ENCODE assay signal across 8 mouse cellular contexts in genomic region chr4:3081953-3082950, GRCm38 (mm10).
DNase-seq lines count a peak whose midpoint lies in the region; ATAC-seq and TF ChIP-seq lines count a peak whose summit lies in the region.

No protein-coding gene starts in this region.

- no peak overlapping the region for H3K9ac ChIP-seq in lung, postnatal 0 days (replicated peaks; ENCODE audit: low read depth)
- no peak overlapping the region for H3K9ac ChIP-seq in hindbrain, embryonic 16.5 days (ENCODE audit: low read depth, low read length)
- no peak overlapping the region for H3K9ac ChIP-seq in midbrain, embryonic 15.5 days

- TF ChIP-seq EP300 in lung, postnatal 0 days (IDR thresholded peaks at IDR 0.05): no peak

- H3K27ac ChIP-seq in lung, postnatal 0 days (ENCODE audit: low read length): no peak overlapping the region
- no peak overlapping the region for H3K27ac ChIP-seq in hindbrain, embryonic 16.5 days (ENCODE audit: low read depth, low read length)
- no peak overlapping the region for H3K27ac ChIP-seq in midbrain, embryonic 15.5 days

- no peaks in the 10 kb centered on the region for H3K4me1 ChIP-seq in lung, postnatal 0 days (ENCODE audit: insufficient read depth, low read depth, low read length)
- no peaks in the 10 kb centered on the region for H3K4me1 ChIP-seq in hindbrain, embryonic 16.5 days (ENCODE audit: control insufficient read depth, insufficient read depth, low read depth, low read length)
- H3K4me1 ChIP-seq in midbrain, embryonic 15.5 days: no peaks in the 10 kb centered on the region

- H3K4me3 ChIP-seq in lung, postnatal 0 days (ENCODE audit: low read depth, low read length): no peak overlapping the region
- H3K4me3 ChIP-seq in hindbrain, embryonic 16.5 days (ENCODE audit: low read length): no peak overlapping the region
- no peak overlapping the region for H3K4me3 ChIP-seq in midbrain, embryonic 15.5 days

- 75% methylated on average over 3 of the region's 3 CpGs for WGBS in lung, postnatal 0 days
- 78% methylated on average over 3 of the region's 3 CpGs for WGBS in hindbrain, embryonic 16.5 days
- WGBS in midbrain, embryonic 15.5 days: 79% methylated on average over 3 of the region's 3 CpGs

- H3K4me2 ChIP-seq in lung, postnatal 0 days (replicated peaks; ENCODE audit: low read depth, low read length): no peak overlapping the region
- H3K4me2 ChIP-seq in hindbrain, embryonic 16.5 days (ENCODE audit: low read length): no peak overlapping the region
- no peak overlapping the region for H3K4me2 ChIP-seq in midbrain, embryonic 15.5 days

- peak; percentile 31 for DNase-seq in CD4-positive, CD25-positive, alpha-beta regulatory T cell, adult 2 months (ENCODE audit: low read depth, low spot score)
- peak; percentile 4 for DNase-seq in lung, postnatal 0 days (ENCODE audit: low spot score)
- no peak for DNase-seq in lung, postnatal 14 days
- no peak for DNase-seq in left cerebral cortex, adult 9 months (ENCODE audit: low spot score in 2 of 2)
- no peak for DNase-seq in cerebellum, adult 18-20 months

- no peaks in the 10 kb centered on the region for H3K27me3 ChIP-seq in lung, postnatal 0 days (replicated peaks; ENCODE audit: insufficient read depth, low read length)
- H3K27me3 ChIP-seq in hindbrain, embryonic 16.5 days (replicated peaks; ENCODE audit: control insufficient read depth, insufficient read depth, low read length): no peaks in the 10 kb centered on the region
- H3K27me3 ChIP-seq in midbrain, embryonic 15.5 days (replicated peaks): no peaks in the 10 kb centered on the region

- no peak for ATAC-seq in CD4-positive, CD25-positive, alpha-beta regulatory T cell, adult 4 months
- peak; percentile 11; the same call in 1 of the 2 replicates for ATAC-seq in lung, postnatal 0 days
- ATAC-seq in hindbrain, embryonic 16.5 days: 0 out of 2 replicates have a peak, but pooled peaks have one; percentile 5
- ATAC-seq in midbrain, embryonic 15.5 days (replicated peaks): 0 out of 2 replicates have a peak, but pooled peaks have one; percentile 6

- H3K9me3 ChIP-seq in lung, postnatal 0 days (ENCODE audit: low read length): peaks cover 43% of the 10 kb centered on the region
- peaks cover 75% of the 10 kb centered on the region for H3K9me3 ChIP-seq in hindbrain, embryonic 16.5 days (ENCODE audit: control insufficient read depth, low read length)
- peaks cover 68% of the 10 kb centered on the region for H3K9me3 ChIP-seq in midbrain, embryonic 15.5 days

- TF ChIP-seq CTCF in lung, postnatal 0 days (IDR thresholded peaks at IDR 0.05): no peak

- no peaks in the 10 kb centered on the region for H3K36me3 ChIP-seq in lung, postnatal 0 days (ENCODE audit: insufficient read depth, low read length)
- no peaks in the 10 kb centered on the region for H3K36me3 ChIP-seq in hindbrain, embryonic 16.5 days (ENCODE audit: control insufficient read depth, insufficient read depth, low read length)
- H3K36me3 ChIP-seq in midbrain, embryonic 15.5 days (replicated peaks): no peaks in the 10 kb centered on the region

Comparison
In these comparisons a context has a peak if more than half of its experiments do, and no peak if none do; other contexts are left out.
1. DNase-seq: peak in CD4-positive, CD25-positive, alpha-beta regulatory T cell, adult 2 months (single experiment) and lung, postnatal 0 days (single experiment); none in lung, postnatal 14 days (single experiment), left cerebral cortex, adult 9 months (0 of 2) and cerebellum, adult 18-20 months (0 of 2).